Mouse (Mus musculus) limb, embryonic 10.5 days (tissue): ENCODE measurements around the gene Rap1b. TPM values are rescaled to one million over a fixed set of nuclear protein-coding genes. Genes with fewer than 3 reads are reported as not detected.

Experiments used
- DNase-seq: peaks from one replicate; pipeline ENCODE4 v3.0.0-alpha.2; 2017; ENCODE audit warnings: low spot score
- H3K27ac ChIP-seq: fragments of 300-500 bp; sonication (generic); 2 replicates; pipeline ENCODE4 v1.5.1; 2016; ENCODE audit warnings: mild to moderate bottlenecking
- H3K27me3 ChIP-seq: fragments of 300-500 bp; sonication (generic); 2 replicates; pipeline ENCODE4 v1.6.1; 2016; ENCODE audit warnings: low read depth, mild to moderate bottlenecking; ENCODE audit not compliant: poor library complexity, severe bottlenecking
- H3K36me3 ChIP-seq: fragments of 300-500 bp; sonication (generic); 2 replicates; pipeline ENCODE4 v1.6.1; 2016; ENCODE audit warnings: mild to moderate bottlenecking, moderate library complexity
- H3K4me1 ChIP-seq: fragments of 300-500 bp; sonication (generic); 2 replicates; pipeline ENCODE4 v1.6.1; 2016
- H3K4me3 ChIP-seq: fragments of 300-500 bp; sonication (generic); 2 replicates; pipeline ENCODE4 v1.5.1; 2016; ENCODE audit warnings: mild to moderate bottlenecking, moderate library complexity
- H3K9me3 ChIP-seq: fragments of 300-500 bp; sonication (generic); replicated peaks from 2 replicates; pipeline ENCODE4 v1.6.1; 2016; ENCODE audit warnings: mild to moderate bottlenecking
- WGBS: fragments of 180-500 bp; shearing (Covaris S2); methylation state at CpG from one replicate; pipeline ENCODE4 v1.1.7; 2016; 5-methylcytosine and 5-hydroxymethylcytosine counted together
- polyA plus RNA-seq: library from polyadenylated mRNA; unstranded; fragments of >200 nt; fragmentation: Nextera tagmentation; extraction: Ambion mirVana; gene quantifications from 2 replicates; pipeline ENCODE4 v1.2.1, GENCODE M21; 2016

Gene Rap1b
- polyA plus RNA-seq, 1 experiment from 2014 or later = 146 TPM

DNA sequence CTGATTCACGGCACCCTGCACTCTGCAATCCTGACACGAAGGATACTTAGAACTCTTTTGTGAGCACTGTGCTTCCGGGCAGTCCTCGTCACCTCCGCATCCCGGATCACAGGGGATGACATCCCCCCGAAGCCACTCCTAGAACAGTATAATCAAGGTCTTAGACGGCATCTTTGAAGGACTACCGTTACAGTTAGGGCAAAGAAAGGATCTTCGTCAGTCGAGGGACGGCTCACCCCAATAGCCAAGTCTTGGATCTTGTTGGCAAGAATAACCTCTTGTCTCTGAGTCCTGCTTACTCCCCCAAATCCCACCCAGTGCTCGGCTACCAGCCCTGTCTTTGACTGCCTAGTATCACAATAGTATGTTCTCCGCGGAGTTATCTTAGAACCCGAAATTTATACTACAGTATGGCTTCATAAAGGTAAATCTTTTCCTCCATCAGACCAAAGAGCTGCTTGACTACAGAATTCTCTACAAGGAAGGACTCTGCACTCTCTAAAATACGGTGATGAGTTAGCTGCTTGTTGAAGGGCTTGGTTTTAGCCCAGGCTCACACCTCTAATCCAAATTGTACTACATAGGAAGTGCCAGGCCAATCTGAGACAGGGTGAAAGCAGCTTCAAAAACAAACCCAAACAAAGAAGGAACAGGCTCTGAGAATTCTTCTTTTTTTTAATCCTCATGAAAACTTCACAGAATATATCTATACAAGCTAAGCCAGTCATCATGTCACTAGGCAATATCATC, 55.2 kb downstream of the Rap1b start:
- H3K27me3 ChIP-seq = no peaks in the 10 kb centered on the region
- no peak overlapping the region for H3K4me3 ChIP-seq
- peaks cover 21% of the 10 kb centered on the region for H3K4me1 ChIP-seq
- no peak for DNase-seq
- H3K36me3 ChIP-seq = peaks cover 48% of the 10 kb centered on the region
- 94% methylated on average over 17 of the region's 17 CpGs for WGBS
- H3K27ac ChIP-seq = no peak overlapping the region
- H3K9me3 ChIP-seq = no peaks in the 10 kb centered on the region

DNA sequence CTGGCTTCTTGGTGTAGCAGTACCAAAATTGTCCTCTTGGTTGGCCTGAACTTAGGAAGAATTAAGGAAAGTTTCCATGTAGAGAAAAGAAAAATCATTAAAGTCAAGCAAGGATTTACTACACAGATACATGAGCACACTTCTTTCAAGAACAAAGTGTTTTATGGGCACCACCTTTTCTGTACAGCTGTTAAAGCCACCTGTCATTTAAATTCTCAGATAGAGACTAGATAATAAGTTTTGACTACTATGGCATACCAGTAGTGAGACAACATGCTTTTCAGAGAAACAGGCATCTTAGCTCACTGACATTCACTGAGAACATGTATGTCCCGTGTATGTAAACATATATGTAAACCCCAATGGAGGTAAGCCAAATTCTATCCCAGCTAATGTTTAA, 55.8 kb downstream of the Rap1b start:
- 92% methylated on average over 1 of the region's 1 CpGs for WGBS

DNA sequence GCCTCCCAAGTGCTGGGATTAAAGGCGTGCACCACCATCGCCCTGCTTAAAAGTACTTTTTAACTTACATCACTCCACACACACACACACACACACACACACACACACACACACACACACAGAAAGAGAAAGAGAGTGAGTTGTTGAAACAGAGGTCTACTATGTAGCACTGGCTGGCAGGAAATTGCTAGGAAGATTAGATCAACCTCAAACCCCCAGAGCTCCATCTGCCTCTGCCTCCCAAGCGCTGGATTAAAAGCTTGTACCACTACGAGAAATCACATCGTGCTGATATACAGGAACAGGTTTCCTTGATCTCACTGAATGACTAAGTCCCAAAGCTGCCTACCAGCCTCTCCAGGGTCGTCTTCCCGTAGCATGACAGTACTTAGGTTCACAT, 61.2 kb downstream of the Rap1b start:
- 95% methylated on average over 7 of the region's 7 CpGs for WGBS
- H3K27ac ChIP-seq = no peak overlapping the region
- no peaks in the 10 kb centered on the region for H3K4me1 ChIP-seq
- no peaks in the 10 kb centered on the region for H3K27me3 ChIP-seq
- no peak overlapping the region for H3K4me3 ChIP-seq
- H3K36me3 ChIP-seq = peaks cover 96% of the 10 kb centered on the region
- no peaks in the 10 kb centered on the region for H3K9me3 ChIP-seq
- no peak for DNase-seq

More for the DNA sequence above, 55.8 kb downstream of the Rap1b start:
- Histone ChIP-seq H3K27me3 (no peaks in the 10 kb centered on the region), H3K4me3 (no peak overlapping the region), H3K9me3 (no peaks in the 10 kb centered on the region), H3K4me1 (peaks cover 21% of the 10 kb centered on the region), H3K36me3 (peaks cover 54% of the 10 kb centered on the region), H3K27ac (no peak overlapping the region)
- no peak for DNase-seq

DNA sequence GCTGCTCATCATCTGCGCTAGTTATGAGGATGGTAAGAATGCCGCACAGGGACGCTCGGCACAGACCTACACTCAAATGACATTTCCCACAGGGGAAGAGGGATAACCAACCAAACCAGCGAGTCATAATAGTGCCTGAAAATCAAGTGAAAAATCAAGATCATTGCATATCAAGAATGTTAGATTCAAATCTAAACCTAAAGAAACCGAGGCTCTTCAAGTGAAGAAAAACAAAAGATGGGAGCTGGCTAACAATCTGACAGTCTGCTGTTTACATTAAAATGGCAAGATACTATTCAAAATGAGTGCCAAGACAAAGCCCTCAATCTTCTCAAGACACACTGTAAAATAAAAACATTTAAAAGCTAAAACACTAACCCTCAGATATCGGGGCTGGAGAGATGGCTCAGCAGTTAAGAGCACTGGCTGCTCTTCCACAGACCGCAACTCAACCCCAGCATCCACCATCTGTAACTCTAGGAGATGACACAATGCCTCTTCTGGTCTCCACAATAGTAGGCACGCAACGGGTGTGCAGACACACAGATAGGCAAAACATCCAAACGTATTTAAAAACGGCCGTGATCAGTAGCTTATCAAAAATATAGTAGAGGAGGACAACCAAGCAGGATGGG, 61.9 kb downstream of the Rap1b start:
- peaks cover 97% of the 10 kb centered on the region for H3K36me3 ChIP-seq
- H3K9me3 ChIP-seq = no peaks in the 10 kb centered on the region
- no peak overlapping the region for H3K27ac ChIP-seq
- no peaks in the 10 kb centered on the region for H3K27me3 ChIP-seq
- no peak for DNase-seq
- no peaks in the 10 kb centered on the region for H3K4me1 ChIP-seq
- H3K4me3 ChIP-seq = no peak overlapping the region
- WGBS = 97% methylated on average over 13 of the region's 13 CpGs

DNA sequence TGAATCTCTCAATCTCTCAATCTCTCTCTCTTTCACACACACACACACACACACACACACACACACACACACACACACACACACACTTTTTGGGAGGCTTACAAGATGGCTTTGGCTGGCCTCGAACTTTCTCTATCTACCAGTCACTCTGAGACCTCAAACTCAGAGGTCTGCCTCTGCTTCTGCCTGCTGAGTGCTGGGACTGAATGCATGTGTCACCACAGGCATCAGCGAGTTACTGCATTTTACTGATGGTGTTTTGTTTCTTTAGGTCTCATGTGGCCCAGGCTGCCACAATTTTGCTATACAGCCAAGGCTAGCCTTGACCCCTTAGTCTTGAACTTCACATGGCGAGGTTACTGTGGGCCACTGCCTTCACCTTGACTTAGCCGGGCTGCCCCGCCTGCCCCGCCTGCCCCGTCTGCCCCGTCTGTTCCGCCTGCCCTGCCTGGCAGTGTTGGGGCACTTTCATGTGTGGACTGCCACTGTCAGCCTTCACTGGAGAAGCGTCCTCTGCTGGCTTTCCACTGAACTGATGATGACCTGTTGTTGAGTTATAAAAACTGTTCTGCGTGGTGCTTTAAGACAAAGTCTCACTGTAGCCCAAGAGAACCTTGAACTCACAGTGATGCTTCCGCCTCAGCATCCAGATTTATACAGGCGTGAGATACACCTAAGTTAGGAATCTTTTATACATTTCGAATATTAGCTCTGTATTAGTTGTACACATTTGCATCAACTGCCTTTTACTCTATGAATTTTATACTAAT, 63.2 kb downstream of the Rap1b start:
- WGBS = 93% methylated on average over 14 of the region's 14 CpGs
- Histone ChIP-seq H3K27ac (no peak overlapping the region), H3K4me1 (no peaks in the 10 kb centered on the region), H3K36me3 (peaks cover 100% of the 10 kb centered on the region), H3K9me3 (no peaks in the 10 kb centered on the region), H3K27me3 (no peaks in the 10 kb centered on the region), H3K4me3 (no peak overlapping the region)
- no peak for DNase-seq

DNA sequence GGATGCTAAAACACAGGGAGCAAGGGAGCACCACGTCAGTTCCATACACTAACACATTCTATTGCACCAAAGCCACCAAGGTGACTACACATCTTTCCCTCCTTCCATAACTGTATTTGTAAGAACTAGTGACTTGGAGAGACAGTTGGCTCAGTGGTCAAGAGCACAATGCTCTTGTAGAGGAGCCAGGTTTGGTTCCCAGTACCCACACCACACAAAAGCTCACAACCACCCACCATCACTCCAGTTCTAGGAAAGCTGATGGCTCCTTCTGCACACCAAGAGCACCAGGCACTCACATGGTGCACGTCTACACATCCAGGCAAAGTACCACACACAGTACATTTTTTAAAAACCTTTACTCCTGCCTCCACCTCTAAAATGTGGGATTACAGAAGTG, 63.8 kb downstream of the Rap1b start:
- no peak overlapping the region for H3K27ac ChIP-seq
- no peak for DNase-seq
- H3K27me3 ChIP-seq = no peaks in the 10 kb centered on the region
- H3K9me3 ChIP-seq = no peaks in the 10 kb centered on the region
- peaks cover 100% of the 10 kb centered on the region for H3K36me3 ChIP-seq
- no peaks in the 10 kb centered on the region for H3K4me1 ChIP-seq
- no peak overlapping the region for H3K4me3 ChIP-seq
- 94% methylated on average over 2 of the region's 2 CpGs for WGBS

- WGBS = 94% methylated on average over 17 of the region's 17 CpGs
- no peak overlapping the region for H3K27ac ChIP-seq
- no peaks in the 10 kb centered on the region for H3K9me3 ChIP-seq
- H3K36me3 ChIP-seq = peaks cover 100% of the 10 kb centered on the region
- H3K4me3 ChIP-seq = no peak overlapping the region
- no peak for DNase-seq
- no peaks in the 10 kb centered on the region for H3K27me3 ChIP-seq
- H3K4me1 ChIP-seq = no peaks in the 10 kb centered on the region
Observed at GRCm38 (mm10) chr10:117781021-117781725, 64.7 kb downstream of the Rap1b start.

DNA sequence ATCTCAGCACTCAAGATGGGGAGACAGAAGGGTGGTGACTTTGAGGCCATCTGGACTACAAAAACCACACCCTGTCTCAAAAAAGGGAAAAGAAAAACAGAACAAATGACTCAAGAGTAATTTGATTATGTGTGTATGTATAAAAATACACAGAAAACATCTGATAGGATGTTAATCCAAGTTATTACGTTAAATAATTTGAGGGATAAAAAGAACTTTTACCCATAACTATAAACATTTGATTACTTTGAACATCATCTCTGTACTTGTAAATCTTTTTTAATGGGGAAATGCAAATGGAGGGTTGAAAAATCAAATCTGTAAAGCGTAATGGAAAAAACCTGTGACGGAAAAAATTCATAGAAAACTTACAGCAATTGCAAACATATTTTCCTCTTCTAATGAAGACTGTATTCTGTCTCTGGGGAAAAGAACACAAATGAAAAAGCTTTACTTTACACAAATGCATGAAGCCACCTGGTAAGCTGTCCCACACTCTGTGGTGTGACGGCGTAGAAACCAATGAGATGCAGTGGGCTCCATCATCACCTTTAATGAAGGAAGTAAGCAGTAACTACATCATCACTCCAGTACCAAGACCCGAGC, 65.4 kb downstream of the Rap1b start:
- Histone ChIP-seq H3K4me1 (no peaks in the 10 kb centered on the region), H3K27me3 (no peaks in the 10 kb centered on the region), H3K4me3 (no peak overlapping the region), H3K9me3 (no peaks in the 10 kb centered on the region), H3K36me3 (peaks cover 100% of the 10 kb centered on the region), H3K27ac (no peak overlapping the region)
- 95% methylated on average over 6 of the region's 6 CpGs for WGBS
- DNase-seq = no peak

DNA sequence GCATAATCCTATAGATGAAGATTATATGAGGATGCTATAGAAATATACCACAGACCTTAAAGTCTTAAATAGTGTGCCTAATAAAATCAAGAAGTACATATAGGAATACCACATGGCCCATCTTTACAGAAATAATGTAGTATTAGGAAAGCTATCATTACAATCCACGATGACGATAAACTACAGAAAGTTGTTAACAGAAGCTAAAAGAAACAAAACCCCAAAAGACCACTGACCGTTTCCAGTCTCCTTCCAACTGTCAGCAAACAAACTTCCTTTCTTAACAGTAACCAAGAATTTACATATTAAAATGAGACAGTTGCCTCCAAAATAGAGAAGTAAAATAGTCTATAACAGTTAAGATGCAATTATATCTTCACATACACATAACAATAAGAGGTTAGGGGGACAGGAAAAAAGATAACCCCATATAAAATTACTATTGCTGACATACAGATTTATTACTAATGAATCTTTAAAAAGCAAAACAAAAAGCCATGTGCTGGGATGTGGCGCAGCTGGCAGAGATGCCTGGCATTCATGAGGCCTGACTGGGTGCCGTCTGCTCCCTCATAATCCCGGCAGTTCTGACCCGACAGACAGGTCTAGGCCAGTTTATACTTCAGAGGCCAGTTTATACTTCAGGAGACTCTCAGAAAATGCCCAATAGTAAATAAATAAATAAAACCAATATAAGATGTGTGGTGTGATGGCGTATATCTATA, 66.1 kb downstream of the Rap1b start:
- Histone ChIP-seq H3K4me1 (no peaks in the 10 kb centered on the region), H3K36me3 (peaks cover 100% of the 10 kb centered on the region), H3K27me3 (no peaks in the 10 kb centered on the region), H3K4me3 (no peak overlapping the region), H3K9me3 (no peaks in the 10 kb centered on the region), H3K27ac (no peak overlapping the region)
- DNase-seq = no peak
- WGBS = 93% methylated on average over 8 of the region's 8 CpGs

DNA sequence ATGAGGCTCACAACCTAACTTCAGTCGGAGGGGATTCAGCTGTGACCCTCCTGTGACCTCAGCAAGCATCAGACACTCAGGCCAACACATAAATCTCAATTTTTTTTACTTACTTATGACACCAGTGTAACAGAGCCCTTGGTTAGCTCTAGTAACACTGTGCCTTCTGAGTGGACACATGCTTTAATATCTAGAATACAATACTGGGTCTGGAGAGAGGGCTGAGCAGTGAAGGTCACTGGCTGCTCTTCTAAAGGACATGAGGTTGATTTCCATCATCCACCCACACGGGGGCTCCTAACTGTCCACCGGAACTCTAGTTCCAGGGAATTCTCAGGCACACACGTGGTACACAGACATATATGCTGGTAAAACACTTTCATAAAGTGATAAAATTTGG, 66.9 kb downstream of the Rap1b start:
- DNase-seq = no peak
- WGBS = 91% methylated on average over 4 of the region's 4 CpGs
- no peak overlapping the region for H3K27ac ChIP-seq
- no peaks in the 10 kb centered on the region for H3K9me3 ChIP-seq
- no peaks in the 10 kb centered on the region for H3K27me3 ChIP-seq
- H3K36me3 ChIP-seq = peaks cover 100% of the 10 kb centered on the region
- H3K4me1 ChIP-seq = no peaks in the 10 kb centered on the region
- H3K4me3 ChIP-seq = no peak overlapping the region

- Histone ChIP-seq H3K4me3 (no peak overlapping the region), H3K4me1 (no peaks in the 10 kb centered on the region), H3K36me3 (peaks cover 100% of the 10 kb centered on the region), H3K9me3 (no peaks in the 10 kb centered on the region), H3K27me3 (no peaks in the 10 kb centered on the region), H3K27ac (no peak overlapping the region)
- 92% methylated on average over 12 of the region's 12 CpGs for WGBS
- DNase-seq = no peak
Observed at GRCm38 (mm10) chr10:117778328-117778910, 67.4 kb downstream of the Rap1b start.
